Mouse (Mus musculus) ovary, postnatal 10 days (tissue): ENCODE data around the gene Tigd3.
"Not testable (repeated sequence)": the region's sequence is repeated elsewhere in the genome, so short reads cannot be mapped to it uniquely, and the experiment has no call there.

Experiments
- DNase-seq: peaks from one replicate; pipeline ENCODE4 v3.0.0; 2022; ENCODE audit warnings: low spot score

Tigd3 gene

DNA sequence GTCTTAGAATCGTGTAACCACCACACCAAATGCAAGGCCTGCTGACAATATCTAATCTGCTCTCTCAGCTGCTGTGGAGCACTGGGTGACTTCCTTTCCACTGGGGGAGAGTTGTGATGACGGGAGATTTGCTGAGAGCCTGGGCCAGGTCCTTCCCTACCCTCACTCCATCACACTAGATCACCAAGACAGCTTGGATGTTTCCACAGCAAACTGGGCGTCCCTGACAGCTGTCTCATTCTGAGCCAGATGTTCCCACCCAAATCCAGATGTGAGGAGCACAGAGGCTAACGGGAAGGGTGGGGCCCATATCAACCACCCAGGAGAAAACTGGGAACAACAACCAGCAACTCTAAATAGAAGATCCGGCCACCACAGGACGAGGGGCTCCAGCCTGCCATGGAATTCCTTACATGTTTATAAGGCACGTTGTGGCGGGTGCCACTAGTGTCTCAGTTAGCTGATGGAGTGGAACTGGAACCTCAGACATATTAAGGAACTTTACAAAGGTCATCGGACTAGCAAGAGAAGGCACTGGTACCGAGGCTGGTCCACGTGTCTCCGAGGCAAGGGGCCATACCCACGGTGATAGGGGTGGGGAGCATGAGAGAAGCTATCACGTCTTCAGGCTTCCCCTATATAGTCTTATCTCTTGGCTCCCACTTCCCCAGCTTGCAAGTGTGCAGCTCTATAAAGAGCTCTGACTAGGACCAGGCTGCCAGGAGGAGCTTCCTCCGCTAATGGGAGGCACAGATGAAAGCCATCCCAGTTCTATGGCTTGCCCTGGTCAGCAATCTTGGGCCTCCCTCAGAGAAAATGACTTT, 28.4 kb upstream of the Tigd3 start:
- no peak for DNase-seq

DNA sequence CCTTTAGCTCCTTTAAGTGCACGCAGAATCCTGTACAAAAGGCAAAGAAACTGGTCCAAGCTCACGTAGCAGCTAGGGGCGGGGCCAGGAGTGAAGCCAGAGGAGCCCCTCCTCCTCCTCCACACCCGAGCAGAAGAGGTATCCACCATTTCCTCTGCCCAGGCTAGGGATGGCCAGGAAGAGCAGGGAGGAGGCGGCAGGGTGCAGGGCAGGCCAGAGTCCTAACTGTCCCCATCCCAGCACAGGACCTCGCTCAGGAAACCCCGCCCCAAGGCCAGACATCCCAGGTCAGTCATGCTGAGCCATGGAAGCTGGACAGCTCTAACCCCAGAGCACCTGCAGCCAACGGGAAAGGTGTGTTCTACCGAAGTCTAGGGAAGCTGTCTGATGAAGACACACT, 27.8 kb upstream of the Tigd3 start:
- no peak for DNase-seq

- DNase-seq: no peak
Measured at GRCm38 (mm10) chr19:5913007-5913719, 19.2 kb upstream of the Tigd3 start, which contains the start of gene Dpf2. Gene Dpf2, minus strand, starts transcription at chr19:5913010.

GRCm38 (mm10) chr19:5912103-5913006, 18.4 kb upstream of the Tigd3 start:
- peak; percentile 98 for DNase-seq

DNA sequence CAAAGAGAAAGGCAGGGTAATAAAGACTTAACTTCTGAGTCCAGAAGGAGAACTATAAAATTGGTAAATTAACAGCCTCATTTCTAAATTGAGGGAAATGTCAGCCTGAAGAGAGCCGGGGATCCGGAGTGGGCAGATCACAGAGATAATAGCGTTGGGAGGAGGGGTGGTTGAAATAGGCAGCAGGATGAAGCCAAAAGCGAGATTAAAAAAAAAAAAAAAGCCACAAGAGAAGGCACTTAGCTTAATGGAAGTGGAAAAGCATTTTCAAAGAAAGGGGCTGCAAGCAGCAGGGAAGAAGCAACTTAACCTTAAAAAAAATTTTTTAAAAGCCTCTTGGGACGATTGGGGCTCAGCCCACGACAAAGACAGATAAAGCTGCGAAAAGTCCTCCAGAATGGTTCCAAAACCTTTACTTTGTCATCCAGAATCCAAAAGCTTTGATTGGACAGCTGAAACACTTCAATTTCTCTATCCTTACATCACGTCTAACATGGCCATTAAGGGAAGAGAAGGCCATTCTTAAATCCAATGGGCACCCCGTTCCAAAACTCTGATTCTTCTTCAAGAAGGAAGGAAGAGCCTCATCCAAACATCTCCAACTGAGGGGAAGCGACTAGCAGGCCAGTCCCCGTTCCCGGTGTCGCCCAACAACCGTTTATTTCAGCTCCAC, 17.6 kb upstream of the Tigd3 start:
- no peak for DNase-seq

GRCm38 (mm10) chr19:5910221-5910620, 16.3 kb upstream of the Tigd3 start:
- DNase-seq: no peak

DNA sequence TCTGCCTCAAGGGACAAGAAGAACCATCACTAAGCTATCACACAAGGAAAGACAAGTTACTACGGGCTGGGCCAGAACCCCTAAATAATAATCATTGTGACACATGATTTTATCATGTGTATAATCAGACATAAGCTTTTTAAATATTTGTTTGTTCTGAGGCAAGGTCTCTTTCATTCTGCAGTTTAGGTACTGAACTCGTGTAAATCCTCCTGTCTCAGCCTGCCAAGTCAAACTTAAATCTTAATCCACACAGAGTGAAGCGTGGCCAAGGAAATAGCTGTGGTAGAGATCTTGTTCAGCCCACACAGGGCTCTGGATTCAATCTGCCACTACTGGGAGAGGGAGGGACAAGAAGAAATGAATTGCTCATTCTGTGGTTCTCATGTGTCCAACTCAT, 13.3 kb upstream of the Tigd3 start:
- DNase-seq: no peak

GRCm38 (mm10) chr19:5893282-5894001, 507 bp downstream of the Tigd3 start:
- no peak for DNase-seq

GRCm38 (mm10) chr19:5892735-5893134, 1.2 kb downstream of the Tigd3 start:
- no peak for DNase-seq

- no peak for DNase-seq
Measured at GRCm38 (mm10) chr19:5892262-5892661, 1.7 kb downstream of the Tigd3 start.

- DNase-seq: no peak
Measured at GRCm38 (mm10) chr19:5891521-5892258, 2.3 kb downstream of the Tigd3 start.

DNA sequence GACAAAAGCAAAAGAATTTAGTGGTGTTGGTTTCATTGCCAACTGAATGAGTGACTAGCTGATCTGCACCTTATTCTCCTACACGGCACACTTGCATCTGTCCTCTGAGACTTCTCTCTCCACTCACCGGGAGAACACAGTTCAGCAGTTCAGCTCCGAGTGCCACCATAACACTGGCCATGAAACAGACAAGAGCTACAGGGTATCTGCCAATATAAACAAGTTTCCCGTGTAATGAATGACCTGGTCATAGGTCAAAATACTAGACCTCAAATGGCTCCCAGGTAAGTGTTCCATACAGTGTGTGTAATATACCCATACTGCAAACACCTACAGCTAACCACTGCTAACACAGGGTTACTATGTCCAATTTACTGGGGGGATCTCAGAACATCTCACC, 4.7 kb downstream of the Tigd3 start:
- DNase-seq: no peak

- no peak for DNase-seq
Measured at GRCm38 (mm10) chr19:5887234-5887815, 6.6 kb downstream of the Tigd3 start.

DNA sequence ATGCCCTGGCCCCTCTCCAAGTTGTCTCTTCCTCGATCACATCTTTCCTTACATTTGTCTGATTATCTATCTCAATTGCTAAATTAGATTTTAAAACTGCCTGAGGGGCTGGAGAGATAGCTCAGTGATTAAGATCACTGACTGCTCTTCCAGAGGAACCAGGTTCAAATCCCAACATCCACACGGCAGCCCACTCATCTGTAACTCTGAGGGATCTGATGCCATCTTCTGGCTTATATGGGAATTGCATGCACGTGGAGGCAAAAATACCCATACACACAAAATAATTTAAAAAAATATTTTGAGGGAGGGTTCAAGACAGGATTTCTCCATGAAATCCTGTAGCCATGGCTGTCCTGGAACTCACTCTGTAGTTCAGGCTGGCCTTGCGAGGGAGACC, 8.1 kb downstream of the Tigd3 start:
- no peak for DNase-seq

GRCm38 (mm10) chr19:5883935-5884334, 10.0 kb downstream of the Tigd3 start:
- no peak for DNase-seq

- DNase-seq: not testable (repeated sequence)
Measured at GRCm38 (mm10) chr19:5882079-5882478, 11.9 kb downstream of the Tigd3 start.

GRCm38 (mm10) chr19:5881155-5881554, 12.8 kb downstream of the Tigd3 start:
- DNase-seq: no peak

DNA sequence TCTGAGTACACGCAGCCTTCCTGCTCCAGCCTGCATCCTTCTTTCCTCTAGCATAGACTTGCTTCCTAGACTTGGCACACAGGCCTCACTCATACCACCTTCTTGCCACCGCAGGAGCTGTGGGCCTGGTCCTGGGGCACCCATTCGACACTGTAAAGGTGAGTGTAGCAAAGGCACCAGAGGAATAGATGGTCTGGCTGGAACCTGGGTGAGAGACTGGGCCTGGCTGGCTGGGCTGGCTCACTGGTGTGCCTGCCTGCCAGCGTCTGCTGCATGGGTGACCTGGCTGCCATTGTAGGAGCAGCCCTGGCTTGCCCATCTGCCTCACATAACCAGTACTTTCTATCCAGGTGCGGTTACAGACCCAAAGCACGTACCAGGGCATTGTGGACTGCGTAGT, 14.2 kb downstream of the Tigd3 start:
- DNase-seq: no peak

GRCm38 (mm10) chr19:5878916-5879315, 15.0 kb downstream of the Tigd3 start:
- DNase-seq: no peak

DNA sequence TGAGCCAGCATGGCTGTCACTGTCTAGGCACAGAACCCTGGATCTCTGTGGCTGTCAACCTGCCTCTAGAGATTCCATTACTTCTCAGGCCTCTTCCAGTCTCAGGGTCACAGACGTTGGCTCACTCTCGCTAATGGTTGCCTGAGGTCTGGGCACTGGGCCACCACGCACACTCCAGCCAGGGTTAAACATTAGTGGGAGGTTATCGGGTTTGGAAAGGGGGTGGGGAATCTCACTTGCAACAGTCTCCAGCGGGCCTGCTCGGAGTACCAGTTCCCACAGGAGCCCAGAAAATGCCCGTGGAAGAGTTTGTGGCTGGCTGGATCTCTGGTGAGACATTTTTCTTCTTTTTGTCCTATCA, 15.6 kb downstream of the Tigd3 start:
- DNase-seq: no peak
